Mouse (Mus musculus) liver, adult 2 months (tissue): ENCODE results near the gene Klf1.

ENCODE experiments used
- CTCF ChIP-seq: fragments of 200-500 bp; IDR thresholded peaks from 2 replicates; pipeline ENCODE4 v1.5.1; 2011; ENCODE audit warnings: low read depth, low read length, control low read depth
- POLR2A ChIP-seq: fragments of 200-500 bp; IDR thresholded peaks from 2 replicates; pipeline ENCODE4 v1.6.1; 2011; ENCODE audit warnings: low read length, control low read depth; ENCODE audit not compliant: insufficient read depth; ENCODE audit errors: extremely low read depth

DNA sequence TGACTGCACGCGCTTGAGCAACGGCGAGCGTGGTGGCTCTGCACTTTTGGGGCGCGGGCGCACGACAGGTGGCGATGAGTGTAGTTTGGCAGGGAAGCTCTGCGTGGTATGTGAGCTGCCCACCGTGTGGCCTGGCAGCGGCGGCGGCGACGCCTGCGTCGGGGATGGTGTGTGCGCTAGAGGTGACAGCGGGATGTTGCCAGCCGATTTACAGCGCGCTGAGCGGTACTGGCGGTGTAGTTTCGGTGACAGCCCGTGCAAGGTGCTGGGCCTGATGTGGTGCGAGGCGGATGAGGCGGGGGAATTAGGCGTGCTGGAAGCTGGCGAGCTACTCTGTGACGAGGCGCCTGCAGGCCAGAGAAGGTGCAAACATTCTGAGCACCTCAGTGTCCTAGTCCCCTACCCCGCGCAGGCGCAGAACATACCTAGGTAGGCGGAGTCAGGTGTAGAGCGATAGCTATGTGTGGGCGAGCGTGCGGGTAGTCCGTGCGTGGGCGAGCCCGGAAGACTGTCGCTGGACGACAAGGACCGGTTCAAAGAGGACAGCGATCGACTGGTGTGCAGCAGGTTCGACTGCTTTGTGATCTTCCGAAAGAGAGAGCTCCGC, 11.3 kb downstream of the Klf1 start:
- TF ChIP-seq CTCF: no peak
- TF ChIP-seq POLR2A: peak; percentile 51; the same call in 1 of the 2 replicates
